Mouse (Mus musculus) embryonic fibroblast, embryonic 13.5 days (primary cell): Measurements from ENCODE around the gene Tcf7l2.

Experiments used
- CTCF ChIP-seq: IDR thresholded peaks from 2 replicates; pipeline ENCODE4 v1.5.1; 2011; ENCODE audit warnings: mild to moderate bottlenecking, control low read depth, low read length, moderate library complexity, borderline replicate concordance; ENCODE audit not compliant: insufficient read depth
- POLR2A ChIP-seq: IDR thresholded peaks from 2 replicates; pipeline ENCODE4 v1.6.1; 2011; ENCODE audit warnings: low read depth, mild to moderate bottlenecking, control low read depth, low read length, moderate library complexity

- TF ChIP-seq CTCF = no peak
- no peak for TF ChIP-seq POLR2A
Observed at GRCm38 (mm10) chr19:55854389-55854788, 112.8 kb downstream of the Tcf7l2 start.
